Mouse (Mus musculus) heart, embryonic 16.5 days (tissue): ENCODE measurements around the gene Ubl3. TPM values are rescaled to one million over a fixed set of nuclear protein-coding genes. Genes with fewer than 3 reads are reported as not detected.

Experiments used
- ATAC-seq: fragments of 200-750 bp; cut with Nextera tagmentation; replicated peaks from 2 replicates; pipeline ENCODE4 v1.8.0; 2017; ENCODE audit warnings: moderate number of reproducible peaks; ENCODE audit not compliant: insufficient read depth, low FRiP score; ENCODE audit errors: extremely low read depth
- H3K27ac ChIP-seq: fragments of 300-500 bp; sonication (generic); 2 replicates; pipeline ENCODE4 v1.5.1; 2014; ENCODE audit warnings: mild to moderate bottlenecking, low read length, control low read depth, moderate library complexity
- H3K27me3 ChIP-seq: fragments of 300-500 bp; sonication (generic); 2 replicates; pipeline ENCODE4 v1.6.1; 2014; ENCODE audit warnings: low read length, mixed read lengths; ENCODE audit not compliant: control insufficient read depth, insufficient read depth
- H3K36me3 ChIP-seq: fragments of 300-500 bp; sonication (generic); 2 replicates; pipeline ENCODE4 v1.6.1; 2014; ENCODE audit not compliant: control insufficient read depth, insufficient read depth
- H3K4me1 ChIP-seq: fragments of 300-500 bp; sonication (generic); 2 replicates; pipeline ENCODE4 v1.6.1; 2014; ENCODE audit warnings: low read length, mixed read lengths; ENCODE audit not compliant: control insufficient read depth, insufficient read depth
- H3K4me2 ChIP-seq: fragments of 300-500 bp; sonication (generic); 2 replicates; pipeline ENCODE4 v1.6.1; 2014; ENCODE audit warnings: low read depth, mild to moderate bottlenecking, control low read depth, low read length
- H3K4me3 ChIP-seq: fragments of 300-500 bp; sonication (generic); 2 replicates; pipeline ENCODE4 v1.5.1; 2014; ENCODE audit warnings: mild to moderate bottlenecking, control low read depth, low read length
- H3K9ac ChIP-seq: fragments of 300-500 bp; sonication (generic); 2 replicates; pipeline ENCODE4 v1.6.1; 2014; ENCODE audit warnings: low read length, control low read depth
- H3K9me3 ChIP-seq: fragments of 300-500 bp; sonication (generic); replicated peaks from 2 replicates; pipeline ENCODE4 v1.6.1; 2016; ENCODE audit warnings: low read length; ENCODE audit not compliant: control insufficient read depth
- WGBS: fragments of 180-500 bp; shearing (Covaris S2); extraction: QIAGEN DNeasy Blood & Tissue Kit; methylation state at CpG from one replicate; pipeline ENCODE4 v1.1.7; 2014; 5-methylcytosine and 5-hydroxymethylcytosine counted together
- polyA plus RNA-seq: library from polyadenylated mRNA; unstranded; fragments of >200 nt; fragmentation: Nextera tagmentation; extraction: Ambion mirVana; gene quantifications from 2 replicates; pipeline ENCODE4 v1.2.1, GENCODE M21; 2015

Ubl3 gene
- polyA plus RNA-seq, 1 experiment from 2014 or later, result 70.9 TPM

- ATAC-seq, result no peak
- H3K27ac ChIP-seq, result no peak overlapping the region
- no peaks in the 10 kb centered on the region for H3K9me3 ChIP-seq
- no peaks in the 10 kb centered on the region for H3K27me3 ChIP-seq
- WGBS, result 22% methylated on average over 10 of the region's 10 CpGs
- H3K4me1 ChIP-seq, result peaks cover 37% of the 10 kb centered on the region
- H3K4me2 ChIP-seq, result peak overlapping the region; percentile 29; the same call in 1 of the 2 replicates
- H3K36me3 ChIP-seq, result no peaks in the 10 kb centered on the region
- no peak overlapping the region for H3K4me3 ChIP-seq
- H3K9ac ChIP-seq, result no peak overlapping the region; the same call in 1 of the 2 replicates
Observed at GRCm38 (mm10) chr5:148547870-148548456, 4.6 kb downstream of the Ubl3 start.

GRCm38 (mm10) chr5:148546970-148547369 lies 5.6 kb downstream of the Ubl3 start:
- Histone ChIP-seq H3K27me3 (no peaks in the 10 kb centered on the region), H3K4me1 (peaks cover 44% of the 10 kb centered on the region), H3K27ac (no peak overlapping the region), H3K4me3 (no peak overlapping the region), H3K9me3 (no peaks in the 10 kb centered on the region), H3K4me2 (no peak overlapping the region), H3K9ac (no peak overlapping the region), H3K36me3 (no peaks in the 10 kb centered on the region)
- no peak for ATAC-seq
- 46% methylated on average over 2 of the region's 2 CpGs for WGBS

GRCm38 (mm10) chr5:148544733-148545132 lies 7.9 kb downstream of the Ubl3 start:
- H3K4me1 ChIP-seq, result peaks cover 39% of the 10 kb centered on the region

GRCm38 (mm10) chr5:148542196-148542595 lies 10.4 kb downstream of the Ubl3 start:
- Histone ChIP-seq H3K9me3 (no peaks in the 10 kb centered on the region), H3K4me2 (no peak overlapping the region), H3K9ac (no peak overlapping the region), H3K36me3 (no peaks in the 10 kb centered on the region), H3K4me1 (peaks cover 21% of the 10 kb centered on the region), H3K27ac (0 out of 2 replicates have a peak overlapping the region, but pooled peaks have one; percentile 23), H3K4me3 (no peak overlapping the region), H3K27me3 (no peaks in the 10 kb centered on the region)
- 15% methylated on average over 2 of the region's 2 CpGs for WGBS
- no peak for ATAC-seq

More at GRCm38 (mm10) chr5:148544733-148545132, 7.9 kb downstream of the Ubl3 start:
- H3K27ac ChIP-seq, result no peak overlapping the region
- H3K4me2 ChIP-seq, result no peak overlapping the region
- H3K9me3 ChIP-seq, result no peaks in the 10 kb centered on the region
- WGBS, result 82% methylated on average over 2 of the region's 2 CpGs
- no peak overlapping the region for H3K9ac ChIP-seq
- ATAC-seq, result no peak
- H3K36me3 ChIP-seq, result no peaks in the 10 kb centered on the region
- no peak overlapping the region for H3K4me3 ChIP-seq
- H3K27me3 ChIP-seq, result no peaks in the 10 kb centered on the region

GRCm38 (mm10) chr5:148535669-148536430 lies 16.7 kb downstream of the Ubl3 start:
- WGBS, result 66% methylated on average over 4 of the region's 4 CpGs
- no peak overlapping the region for H3K9ac ChIP-seq
- no peaks in the 10 kb centered on the region for H3K36me3 ChIP-seq
- no peaks in the 10 kb centered on the region for H3K9me3 ChIP-seq
- H3K4me2 ChIP-seq, result no peak overlapping the region
- no peak overlapping the region for H3K4me3 ChIP-seq
- H3K27me3 ChIP-seq, result no peaks in the 10 kb centered on the region
- H3K4me1 ChIP-seq, result peaks cover 26% of the 10 kb centered on the region
- no peak overlapping the region for H3K27ac ChIP-seq
- ATAC-seq, result no peak

- Histone ChIP-seq H3K4me1 (peaks cover 22% of the 10 kb centered on the region), H3K27ac (peak overlapping the region; percentile 37; the same call in 1 of the 2 replicates), H3K9me3 (no peaks in the 10 kb centered on the region), H3K4me3 (no peak overlapping the region), H3K9ac (no peak overlapping the region), H3K27me3 (no peaks in the 10 kb centered on the region), H3K36me3 (no peaks in the 10 kb centered on the region), H3K4me2 (0 out of 2 replicates have a peak overlapping the region, but pooled peaks have one; percentile 36)
- no peak for ATAC-seq
- WGBS, result 38% methylated on average over 3 of the region's 3 CpGs
Observed at GRCm38 (mm10) chr5:148534644-148535043, 17.9 kb downstream of the Ubl3 start.

- no peak overlapping the region for H3K9ac ChIP-seq
- H3K4me2 ChIP-seq, result no peak overlapping the region
- WGBS, result 61% methylated on average over 2 of the region's 2 CpGs
- ATAC-seq, result no peak
- H3K27ac ChIP-seq, result no peak overlapping the region
- no peaks in the 10 kb centered on the region for H3K36me3 ChIP-seq
- peaks cover 22% of the 10 kb centered on the region for H3K4me1 ChIP-seq
- no peak overlapping the region for H3K4me3 ChIP-seq
- H3K27me3 ChIP-seq, result no peaks in the 10 kb centered on the region
- no peaks in the 10 kb centered on the region for H3K9me3 ChIP-seq
Observed at GRCm38 (mm10) chr5:148533924-148534323, 18.7 kb downstream of the Ubl3 start.

GRCm38 (mm10) chr5:148532201-148532600 lies 20.4 kb downstream of the Ubl3 start:
- H3K9me3 ChIP-seq, result no peaks in the 10 kb centered on the region
- H3K27me3 ChIP-seq, result no peaks in the 10 kb centered on the region
- H3K36me3 ChIP-seq, result no peaks in the 10 kb centered on the region
- H3K9ac ChIP-seq, result no peak overlapping the region
- H3K27ac ChIP-seq, result no peak overlapping the region
- WGBS, result 49% methylated on average over 5 of the region's 5 CpGs
- no peak overlapping the region for H3K4me2 ChIP-seq
- H3K4me3 ChIP-seq, result no peak overlapping the region
- H3K4me1 ChIP-seq, result peaks cover 34% of the 10 kb centered on the region
- ATAC-seq, result no peak

GRCm38 (mm10) chr5:148527632-148528031 lies 25.0 kb downstream of the Ubl3 start:
- Histone ChIP-seq H3K27ac (no peak overlapping the region), H3K4me3 (no peak overlapping the region), H3K9ac (no peak overlapping the region), H3K27me3 (no peaks in the 10 kb centered on the region), H3K9me3 (no peaks in the 10 kb centered on the region), H3K4me2 (no peak overlapping the region), H3K4me1 (peaks cover 16% of the 10 kb centered on the region), H3K36me3 (no peaks in the 10 kb centered on the region)
- 23% methylated on average over 6 of the region's 6 CpGs for WGBS
- no peak for ATAC-seq
